Mouse (Mus musculus): Measurements from ENCODE around the gene Unc5cl.
A peak's percentile ranks its signal among the peaks of the same experiment; 100 is the strongest.

- TF ChIP-seq CTCF (IDR thresholded peaks at IDR 0.05) (peak; percentile 45), POLR2A (IDR thresholded peaks at IDR 0.05; ENCODE audit: insufficient read depth, low read depth, low read length) (no peak)
Observed at GRCm38 (mm10) chr17:48453489-48453888, 1.2 kb upstream of the Unc5cl start.
